Mouse (Mus musculus) heart, postnatal 14 days (tissue): ENCODE measurements around the gene Hapln4. TPM values are rescaled to one million over a fixed set of nuclear protein-coding genes. Genes with fewer than 3 reads are reported as not detected.
"Not testable (repeated sequence)": the region's sequence is repeated elsewhere in the genome, so short reads cannot be mapped to it uniquely, and the experiment has no call there.

Source experiments
- DNase-seq, 2 experiments: peaks; one replicate each; pipeline ENCODE4 v3.0.0; 2021 to 2022
- intact Hi-C: fragments of 180-260 bp; cut with DNase I; formaldehyde crosslinking; loops from one replicate; pipeline ENCODE4 v1.15.1; 2025
- long read RNA-seq, 2 experiments: library from polyadenylated mRNA; stranded (forward); transcript quantifications; one replicate each; pipeline ENCODE4 v2.0.0; 2021
- total RNA-seq, 2 experiments: library from RNA; stranded (reverse); gene quantifications; 2 replicates each; pipeline ENCODE4 v1.2.3; 2021

The Hapln4 gene
- total RNA-seq, result not detected
- long read RNA-seq, experiment 1, result 0 reads
- long read RNA-seq, experiment 2, result 0 reads

- peak; percentile 40 to 45 for DNase-seq
- intact Hi-C loops, result no loop called here
Measured at GRCm38 (mm10) chr8:70083285-70083684, at the start of gene Hapln4. Hapln4 (plus strand) TSS chr8:70083457.

GRCm38 (mm10) chr8:70037994-70038393, 45.3 kb upstream of the Hapln4 start:
- intact Hi-C loops, result no loop called here
- no peak for DNase-seq

- peak in 1 of 2 experiments; percentile 41 for DNase-seq
- intact Hi-C loops, result no loop called here
Measured at GRCm38 (mm10) chr8:70041885-70042546, 41.2 kb upstream of the Hapln4 start.

GRCm38 (mm10) chr8:70042583-70043455, 40.4 kb upstream of the Hapln4 start, which contains the start of the genes Mau2 and Sugp1:
Mau2 (minus strand) TSS chr8:70042734.
Sugp1 (plus strand) TSS chr8:70042813.
- intact Hi-C loops, result no loop called here

GRCm38 (mm10) chr8:70043996-70044395, 39.3 kb upstream of the Hapln4 start:
- intact Hi-C loops, result no loop called here
- DNase-seq, result no peak

More at GRCm38 (mm10) chr8:70042583-70043455, 40.4 kb upstream of the Hapln4 start, which contains the start of the genes Mau2 and Sugp1:
- DNase-seq, result peak; percentile 96 to 98

- DNase-seq, result no peak
- intact Hi-C loops, result no loop called here
Measured at GRCm38 (mm10) chr8:70049662-70050061, 33.6 kb upstream of the Hapln4 start.

- intact Hi-C loops, result not testable (repeated sequence)
Measured at GRCm38 (mm10) chr8:70050434-70050833, 32.8 kb upstream of the Hapln4 start.

GRCm38 (mm10) chr8:70057721-70058120, 25.5 kb upstream of the Hapln4 start:
- intact Hi-C loops, result no loop called here
- no peak for DNase-seq

More at GRCm38 (mm10) chr8:70050434-70050833, 32.8 kb upstream of the Hapln4 start:
- not testable (repeated sequence) for DNase-seq

- intact Hi-C loops, result no loop called here
- peak in 1 of 2 experiments; percentile 7 for DNase-seq
Measured at GRCm38 (mm10) chr8:70071836-70072440, 11.3 kb upstream of the Hapln4 start.

- intact Hi-C loops, result no loop called here
- DNase-seq, result peak; percentile 59 to 68
Measured at GRCm38 (mm10) chr8:70072441-70073069, 10.7 kb upstream of the Hapln4 start, which contains the start of gene Tm6sf2. Tm6sf2 (plus strand) TSS chr8:70072924.

- intact Hi-C loops, result no loop called here
- no peak for DNase-seq
Measured at GRCm38 (mm10) chr8:70073120-70073519, 10.1 kb upstream of the Hapln4 start.

GRCm38 (mm10) chr8:70073682-70074081, 9.6 kb upstream of the Hapln4 start:
- DNase-seq, result no peak
- intact Hi-C loops, result no loop called here

GRCm38 (mm10) chr8:70081976-70082375, 1.3 kb upstream of the Hapln4 start:
- intact Hi-C loops, result no loop called here
- no peak for DNase-seq

- no peak for DNase-seq
- intact Hi-C loops, result loop anchor here (5.0 kb wide), 1 partner anchor 83 kb away; no protein-coding TSS in a partner anchor
Measured at GRCm38 (mm10) chr8:70084191-70085065, 1.2 kb downstream of the Hapln4 start.

- no peak for DNase-seq
- intact Hi-C loops, result loop anchor here (5.0 kb wide), 1 partner anchor 81 kb away; no protein-coding TSS in a partner anchor
Measured at GRCm38 (mm10) chr8:70086151-70086550, 2.9 kb downstream of the Hapln4 start.

GRCm38 (mm10) chr8:70087237-70087636, 4.0 kb downstream of the Hapln4 start:
- DNase-seq, result no peak
- intact Hi-C loops, result loop anchor here (5.0 kb wide), 1 partner anchor 80 kb away; no protein-coding TSS in a partner anchor

- intact Hi-C loops, result loop anchor here (1.0 to 5.0 kb wide), 2 partner anchors 79 to 135 kb away; no protein-coding TSS in a partner anchor
- DNase-seq, result peak; percentile 34 to 55
Measured at GRCm38 (mm10) chr8:70087836-70088650, 4.8 kb downstream of the Hapln4 start.
